Mouse (Mus musculus): ENCODE results near the gene Ugt2b35.
"Not testable (repeated sequence)": the region's sequence is repeated elsewhere in the genome, so short reads cannot be mapped to it uniquely, and the experiment has no call there.

Gene Ugt2b35

GRCm38 (mm10) chr5:87000395-87001073 lies at the start of gene Ugt2b35:
TSS of gene Ugt2b35 (plus strand) at chr5:87000860.
- no peak for DNase-seq (ENCODE audit: low spot score)

GRCm38 (mm10) chr5:86960504-86960903 lies 40.2 kb upstream of the Ugt2b35 start:
- DNase-seq (ENCODE audit: low spot score): no peak

GRCm38 (mm10) chr5:86961587-86962358 lies 38.9 kb upstream of the Ugt2b35 start:
- DNase-seq (ENCODE audit: low spot score): no peak

GRCm38 (mm10) chr5:86962849-86963248 lies 37.8 kb upstream of the Ugt2b35 start:
- DNase-seq (ENCODE audit: low spot score): not testable (repeated sequence)

- not testable (repeated sequence) for DNase-seq (ENCODE audit: low spot score)
These were observed 33.4 kb upstream of the Ugt2b35 start for GRCm38 (mm10) chr5:86967271-86967670.

- no peak for DNase-seq (ENCODE audit: low spot score)
These were observed 4.1 kb downstream of the Ugt2b35 start for GRCm38 (mm10) chr5:87004735-87005134.

GRCm38 (mm10) chr5:87015477-87015876 lies 14.8 kb downstream of the Ugt2b35 start:
- no peak for DNase-seq (ENCODE audit: low spot score)

- no peak for DNase-seq (ENCODE audit: low spot score)
These were observed 26.7 kb downstream of the Ugt2b35 start for GRCm38 (mm10) chr5:87027359-87027758.

- DNase-seq (ENCODE audit: low spot score): no peak
These were observed 30.0 kb downstream of the Ugt2b35 start for GRCm38 (mm10) chr5:87030624-87031023.
